Mouse (Mus musculus) gastrocnemius, postnatal 36 days (tissue): ENCODE results near the gene Bmpr1b. TPM values are rescaled to one million over a fixed set of nuclear protein-coding genes. Genes with fewer than 3 reads are reported as not detected.
"Not testable (repeated sequence)": the region's sequence is repeated elsewhere in the genome, so short reads cannot be mapped to it uniquely, and the experiment has no call there.

Source experiments
- DNase-seq, 2 experiments: peaks; one replicate each; pipeline ENCODE4 v3.0.0; 2022
- intact Hi-C: fragments of 180-260 bp; cut with DNase I; formaldehyde crosslinking; loops from one replicate; pipeline ENCODE4 v1.15.1; 2025
- long read RNA-seq, 2 experiments: library from polyadenylated mRNA; stranded (forward); transcript quantifications; one replicate each; pipeline ENCODE4 v2.0.0; 2021
- total RNA-seq, 2 experiments: library from RNA; stranded (reverse); gene quantifications; 2 replicates each; pipeline ENCODE4 v1.2.3; 2021

Bmpr1b gene
- 1 to 10 TPM; 1.8 to 4.0 TPM for total RNA-seq
- long read RNA-seq, experiment 1, partial matches to known transcripts: 0 of 1 reads
- long read RNA-seq, experiment 1, other reads (novel, unspliced or antisense): 1 of 1 reads
- long read RNA-seq, experiment 2, partial matches to known transcripts: 0 of 4 reads
- long read RNA-seq, experiment 2, other reads (novel, unspliced or antisense): 4 of 4 reads

DNA sequence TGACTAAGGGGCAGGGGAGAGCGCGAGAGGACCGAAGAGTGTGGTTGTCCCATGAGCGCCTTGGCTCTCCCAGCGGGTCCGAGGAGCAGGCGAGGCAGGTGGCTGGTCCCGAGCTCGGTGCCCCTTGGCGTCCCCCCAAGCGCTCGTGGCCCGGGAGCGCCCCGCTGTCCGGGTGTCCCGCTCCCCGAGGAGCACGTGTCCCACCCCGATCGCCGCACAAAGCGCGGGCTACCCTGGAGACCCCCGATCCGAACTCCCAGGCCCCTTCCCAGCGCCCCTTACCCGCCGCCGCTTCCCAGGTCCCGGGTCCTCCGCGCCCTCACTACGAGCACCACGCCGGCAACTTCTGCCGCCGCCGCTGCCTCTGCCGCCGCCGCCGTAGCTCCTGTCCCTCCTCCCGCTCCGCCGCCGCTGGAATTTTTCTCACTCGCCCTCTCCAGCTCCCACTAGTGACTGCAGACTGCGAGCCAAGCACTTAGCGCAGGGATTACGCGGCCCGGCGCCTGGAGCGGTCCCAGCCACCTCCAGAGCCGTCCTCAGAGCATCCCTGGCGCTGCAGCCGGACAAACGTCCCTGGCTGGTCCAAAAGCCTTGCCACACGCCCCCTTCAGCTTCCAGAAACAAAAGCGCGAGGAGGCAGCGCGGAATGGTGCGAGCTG, at the start of gene Bmpr1b:
Gene Bmpr1b (minus strand): TSS at position 563 of the 659 bp plus-strand sequence.
- intact Hi-C loops: loop anchor here (10.0 kb wide), 2 partner anchors 124 to 304 kb away; no protein-coding TSS in a partner anchor
- DNase-seq: peak; percentile 51 to 59

DNA sequence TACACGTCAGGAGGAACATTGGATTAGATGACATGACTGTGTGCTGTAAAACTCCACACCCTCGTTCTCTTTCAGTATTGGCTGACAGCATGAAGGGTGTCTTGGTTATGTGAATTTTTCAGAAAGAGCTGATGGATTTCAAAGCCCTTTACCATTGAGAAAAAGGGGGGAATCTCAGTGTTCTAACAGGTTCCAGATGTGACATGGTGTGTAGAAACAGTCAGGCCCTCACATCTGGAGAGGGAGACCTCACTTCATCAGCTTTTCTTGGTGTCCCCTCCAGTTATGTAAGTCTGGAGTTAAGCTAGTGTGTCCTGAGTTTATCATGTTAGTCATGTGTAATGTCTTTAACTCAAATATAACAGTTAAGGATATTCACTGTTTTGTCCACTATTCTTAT, 43.6 kb upstream of the Bmpr1b start:
- no peak for DNase-seq
- intact Hi-C loops: no loop called here

DNA sequence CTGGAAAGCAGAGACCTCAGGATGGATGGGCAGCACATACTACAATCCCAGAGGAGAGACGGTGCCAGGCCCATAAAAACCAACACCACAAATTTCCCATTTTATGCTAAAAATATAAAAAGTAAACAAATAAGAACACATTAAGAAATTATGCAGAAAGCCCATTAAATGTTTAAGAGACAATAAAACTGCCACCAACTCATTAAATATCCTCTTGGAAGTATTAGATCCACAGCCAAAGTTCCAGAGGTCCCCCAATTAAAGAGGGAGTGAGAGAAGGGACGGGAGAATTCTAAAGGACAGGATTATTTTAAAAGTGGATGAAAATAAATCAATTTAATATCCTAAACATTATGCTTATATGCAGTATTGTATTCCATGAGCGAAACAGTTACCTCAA, 43.0 kb upstream of the Bmpr1b start:
- DNase-seq: no peak
- intact Hi-C loops: no loop called here

DNA sequence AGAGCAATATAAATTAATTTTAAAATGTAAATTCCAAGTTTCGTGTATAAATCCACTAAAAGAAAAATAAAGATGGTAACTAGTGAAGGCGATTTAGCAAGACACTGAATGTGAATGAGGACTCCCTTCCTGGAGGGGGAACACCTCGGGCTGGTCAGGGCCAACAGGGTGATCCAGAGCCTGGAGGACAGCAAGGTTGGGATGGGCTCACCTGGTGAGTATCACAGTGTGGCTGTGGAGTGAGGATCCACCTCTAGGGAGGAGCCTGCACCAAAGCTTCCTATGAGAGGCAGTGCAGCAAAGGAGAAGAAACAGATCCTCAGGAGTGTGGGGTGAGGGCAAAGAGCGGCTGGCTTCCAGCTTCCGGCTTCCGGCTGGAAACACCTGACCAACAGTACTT, 40.8 kb upstream of the Bmpr1b start:
- DNase-seq: no peak
- intact Hi-C loops: no loop called here

DNA sequence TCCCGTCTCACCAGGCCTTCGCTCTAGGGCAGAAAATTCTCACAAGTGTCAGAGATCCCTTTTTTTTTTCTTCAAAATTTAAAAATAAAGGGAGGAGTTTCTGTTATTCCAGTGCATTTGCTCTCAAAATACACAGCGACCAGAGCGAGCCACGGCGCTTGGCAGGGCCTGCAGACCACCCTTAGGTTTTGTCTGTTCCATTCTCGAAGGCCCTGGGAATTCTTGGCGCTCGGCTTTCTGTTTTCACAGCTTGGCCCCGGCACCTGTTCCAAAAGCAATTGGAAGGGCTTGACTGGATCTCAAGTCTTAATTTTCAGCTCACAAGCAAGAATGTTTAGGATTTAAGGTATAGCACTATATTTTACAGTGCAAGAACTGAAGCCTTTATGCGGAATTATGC, 39.8 kb upstream of the Bmpr1b start:
- intact Hi-C loops: no loop called here
- no peak for DNase-seq

DNA sequence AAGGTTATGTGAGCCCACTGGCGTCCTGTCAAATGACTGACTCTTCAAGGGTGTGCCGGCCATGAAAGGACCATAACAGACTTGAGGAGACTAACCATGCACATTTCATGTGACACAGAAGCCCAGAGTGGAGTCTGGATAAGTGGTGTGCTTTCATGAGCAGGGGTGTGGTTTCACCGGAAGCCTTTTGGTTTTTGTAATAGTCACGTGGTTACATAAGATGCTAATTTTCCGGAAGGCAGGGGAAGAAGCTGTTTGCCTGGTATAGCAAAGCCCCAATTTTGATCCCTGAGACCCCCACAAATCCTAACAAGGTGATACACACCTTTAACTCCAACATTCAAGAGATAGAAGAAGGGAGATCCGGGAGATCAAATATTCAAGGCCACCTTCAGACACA, 38.3 kb upstream of the Bmpr1b start:
- no peak for DNase-seq
- intact Hi-C loops: no loop called here

DNA sequence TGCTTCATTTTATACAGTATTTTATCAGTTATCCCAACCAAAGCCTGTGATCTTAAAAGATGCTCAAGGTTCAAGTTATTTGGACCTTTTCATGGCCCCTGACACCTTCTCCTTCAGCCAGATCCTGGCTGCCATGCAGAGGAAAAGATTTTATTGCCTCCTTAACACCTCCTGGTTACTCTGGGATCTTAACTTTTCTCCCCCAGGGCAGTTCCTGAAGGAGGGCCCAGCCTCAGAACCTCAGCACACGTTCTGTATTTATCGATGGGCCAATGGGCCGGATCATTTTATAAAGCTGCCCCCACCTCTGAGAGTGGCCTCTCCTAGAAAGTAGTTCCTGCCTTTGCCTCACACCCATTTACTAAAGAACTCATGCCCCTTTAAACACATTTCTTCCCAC, 37.1 kb upstream of the Bmpr1b start:
- intact Hi-C loops: no loop called here
- no peak for DNase-seq

DNA sequence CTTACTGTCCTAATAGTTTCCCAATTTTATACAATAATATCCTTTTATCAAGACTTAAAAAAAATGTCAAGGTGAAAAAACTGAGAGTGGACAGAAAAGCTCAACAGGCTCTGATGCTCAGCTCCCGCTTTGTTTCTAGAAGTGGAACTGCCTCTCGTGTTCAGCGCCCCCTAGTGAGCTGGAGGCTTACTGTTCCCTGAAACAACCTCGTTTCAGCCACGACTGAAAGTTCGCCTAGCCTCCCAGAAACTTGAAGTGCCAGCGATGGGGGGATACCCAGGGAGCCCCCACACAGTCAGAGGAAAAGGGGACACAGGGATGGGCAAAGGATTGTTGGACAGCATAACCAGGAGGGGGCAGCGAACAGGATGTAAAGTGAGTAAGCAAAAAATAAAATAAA, 26.9 kb upstream of the Bmpr1b start:
- intact Hi-C loops: no loop called here

DNA sequence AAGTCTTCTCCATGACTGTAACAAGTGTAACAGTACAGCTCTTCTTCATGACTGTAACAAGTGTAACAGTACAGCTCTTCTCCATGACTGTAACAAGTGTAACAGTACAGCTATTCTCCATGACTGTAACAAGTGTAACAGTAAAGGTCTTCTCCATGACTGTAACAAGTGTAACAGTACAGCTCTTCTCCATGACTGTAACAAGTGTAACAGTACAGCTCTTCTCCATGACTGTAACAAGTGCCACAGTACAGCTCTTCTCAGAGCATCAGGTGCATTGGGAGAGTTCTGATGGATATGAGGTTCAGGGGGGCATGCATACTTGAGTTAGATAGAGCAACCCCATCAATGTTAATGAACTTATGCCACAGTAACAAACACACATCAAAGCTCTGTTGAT, 22.4 kb upstream of the Bmpr1b start:
- DNase-seq, intact Hi-C loops: not testable (repeated sequence)

More for the DNA sequence above, 26.9 kb upstream of the Bmpr1b start:
- DNase-seq: no peak

DNA sequence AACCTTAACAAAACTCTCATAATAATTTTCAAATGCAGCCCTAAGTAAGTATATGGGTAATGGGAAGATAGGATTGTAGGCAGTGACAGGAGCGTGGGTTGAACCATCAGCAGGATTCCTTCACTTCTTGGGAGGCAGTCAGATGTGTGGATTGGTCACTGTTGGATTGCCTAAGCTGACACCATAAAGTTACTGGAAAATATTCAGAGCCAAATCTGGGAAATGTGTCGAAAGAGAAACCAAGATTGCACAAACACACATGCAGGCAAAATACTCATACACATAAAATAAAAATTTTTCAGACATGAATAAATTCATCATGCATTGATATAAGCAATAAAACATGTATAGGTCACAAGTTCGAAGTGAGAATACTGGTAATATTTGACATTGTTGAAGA, 17.3 kb upstream of the Bmpr1b start:
- intact Hi-C loops: no loop called here
- no peak for DNase-seq

DNA sequence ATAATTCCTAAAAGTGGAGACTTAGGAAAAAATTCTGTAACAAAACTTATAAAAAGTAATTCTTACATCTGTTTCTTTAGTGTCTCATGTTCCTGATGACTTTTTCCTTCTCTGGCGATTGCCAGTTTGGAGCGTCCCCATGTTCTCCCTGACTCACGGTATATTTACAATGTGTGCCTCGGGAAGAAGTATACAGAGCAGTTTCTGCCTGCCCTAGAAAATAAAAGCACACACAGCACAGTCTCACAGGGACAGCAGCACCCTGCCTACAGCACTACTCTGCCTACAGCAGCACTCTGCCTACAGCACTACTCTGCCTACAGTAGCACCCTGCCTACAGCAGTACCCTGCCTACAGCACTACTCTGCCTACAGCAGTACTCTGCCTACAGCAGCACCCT, 4.8 kb upstream of the Bmpr1b start:
- intact Hi-C loops: no loop called here
- no peak for DNase-seq

DNA sequence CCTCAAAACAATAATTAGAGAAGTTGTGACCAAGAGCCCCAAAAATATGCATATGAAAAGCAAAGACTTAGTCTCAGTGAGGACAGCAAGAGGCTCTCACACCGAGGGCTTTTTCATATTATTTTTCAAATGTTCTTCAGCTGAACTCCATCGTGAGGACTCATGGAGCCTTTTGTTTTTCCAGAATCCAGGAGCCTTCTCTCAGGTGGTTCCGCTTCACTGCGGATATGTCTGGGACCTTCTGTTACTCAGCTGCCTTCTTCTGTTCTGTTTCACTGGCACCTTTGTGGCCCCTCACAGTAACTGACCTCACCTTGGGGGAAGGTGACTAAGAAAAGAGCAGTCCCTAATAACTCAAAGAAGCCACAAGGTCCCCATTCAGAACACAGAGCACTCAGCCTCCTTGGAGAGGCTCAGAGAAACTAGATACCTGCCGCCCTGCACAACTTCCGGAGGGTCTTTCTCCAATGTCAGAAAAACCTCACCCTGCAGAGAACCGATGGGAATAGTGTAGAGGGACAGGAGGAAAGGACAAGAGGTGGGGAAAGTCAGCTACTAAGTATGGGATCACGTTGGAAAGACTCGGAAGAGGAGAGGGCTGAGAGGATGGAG, 868 bp downstream of the Bmpr1b start:
- no peak for DNase-seq
- intact Hi-C loops: loop anchor here (10.0 kb wide), 2 partner anchors 124 to 304 kb away; no protein-coding TSS in a partner anchor

DNA sequence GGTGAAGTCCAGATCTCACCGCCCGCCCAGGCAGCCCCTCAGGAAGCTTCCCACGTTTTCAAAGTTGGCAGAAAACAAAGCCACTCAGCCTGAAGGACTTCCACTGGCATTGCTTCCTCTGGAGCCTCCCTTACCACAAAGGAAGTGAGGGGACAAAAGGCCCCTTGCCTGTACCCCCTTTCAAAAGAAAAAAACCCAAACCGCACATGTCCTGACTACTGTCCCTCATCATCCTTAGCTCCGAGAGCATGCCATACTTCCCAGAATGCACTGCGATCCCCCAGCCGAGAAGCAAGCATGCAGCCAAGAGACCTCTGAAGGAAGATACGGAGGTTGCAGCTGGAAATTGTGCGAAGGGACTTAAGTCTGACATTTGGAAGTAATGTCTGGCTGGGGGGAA, 4.2 kb downstream of the Bmpr1b start:
- intact Hi-C loops: loop anchor here (10.0 kb wide), 2 partner anchors 120 to 300 kb away; no protein-coding TSS in a partner anchor

DNA sequence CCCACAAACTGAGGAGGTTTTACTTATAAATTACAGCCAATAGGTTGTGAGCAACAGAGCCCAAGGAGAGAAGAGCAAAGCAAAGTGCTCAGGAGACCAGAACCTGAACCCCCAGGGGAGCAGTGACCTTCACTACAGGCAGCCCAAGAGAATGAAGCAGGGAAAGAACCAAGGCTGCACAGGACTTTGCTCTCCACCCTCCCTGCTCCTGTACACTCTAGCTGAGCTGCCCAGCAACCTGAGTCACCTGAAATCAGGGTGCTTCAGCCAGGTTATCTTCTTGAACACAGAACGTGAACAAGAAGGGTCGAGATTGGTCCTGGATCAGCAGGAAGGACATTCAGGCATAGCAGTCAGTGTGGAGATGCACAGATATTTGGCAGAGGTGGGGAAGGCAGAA, 5.3 kb downstream of the Bmpr1b start:
- no peak for DNase-seq
- intact Hi-C loops: loop anchor here (10.0 kb wide), 2 partner anchors 119 to 299 kb away; no protein-coding TSS in a partner anchor

More for the DNA sequence above, 4.2 kb downstream of the Bmpr1b start:
- DNase-seq: no peak

DNA sequence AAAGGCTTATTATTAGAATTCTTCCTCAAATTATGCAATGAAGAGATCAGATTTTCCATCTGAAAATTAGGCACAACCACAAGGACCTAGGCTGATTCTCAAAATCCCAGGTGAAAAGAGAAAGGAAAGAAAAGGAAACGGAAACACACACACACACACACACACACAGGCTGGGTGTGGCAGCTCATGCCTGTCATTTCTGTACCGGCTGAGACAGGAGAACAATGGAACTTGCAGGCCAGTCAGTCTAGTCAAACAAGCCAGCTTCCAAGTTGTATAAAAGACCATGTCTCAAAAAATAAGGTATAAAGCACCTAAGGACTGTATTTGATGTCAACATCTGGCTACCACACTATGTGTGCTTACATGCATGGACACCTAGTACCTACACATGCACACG, 7.8 kb downstream of the Bmpr1b start:
- intact Hi-C loops: loop anchor here (10.0 kb wide), 2 partner anchors 117 to 297 kb away; no protein-coding TSS in a partner anchor
- DNase-seq: no peak

DNA sequence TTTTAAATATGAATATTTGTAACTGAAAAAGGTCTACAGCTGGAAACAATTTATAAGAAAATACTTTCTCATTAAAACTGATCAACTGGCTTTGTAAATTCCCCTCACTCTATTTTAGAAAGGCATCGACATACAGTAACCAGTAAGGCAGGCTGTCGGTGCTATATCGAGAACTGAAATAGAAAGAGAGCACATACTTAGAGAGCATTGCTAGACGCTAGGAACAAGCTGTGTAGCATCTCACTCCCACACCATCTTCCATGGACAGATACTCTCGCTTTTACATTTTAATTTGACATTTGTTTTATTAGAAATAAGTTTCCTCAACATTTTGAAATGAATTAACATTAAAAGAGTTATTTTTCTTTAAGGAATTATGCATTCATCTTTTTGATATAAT, 17.2 kb downstream of the Bmpr1b start:
- intact Hi-C loops: no loop called here
- no peak for DNase-seq

DNA sequence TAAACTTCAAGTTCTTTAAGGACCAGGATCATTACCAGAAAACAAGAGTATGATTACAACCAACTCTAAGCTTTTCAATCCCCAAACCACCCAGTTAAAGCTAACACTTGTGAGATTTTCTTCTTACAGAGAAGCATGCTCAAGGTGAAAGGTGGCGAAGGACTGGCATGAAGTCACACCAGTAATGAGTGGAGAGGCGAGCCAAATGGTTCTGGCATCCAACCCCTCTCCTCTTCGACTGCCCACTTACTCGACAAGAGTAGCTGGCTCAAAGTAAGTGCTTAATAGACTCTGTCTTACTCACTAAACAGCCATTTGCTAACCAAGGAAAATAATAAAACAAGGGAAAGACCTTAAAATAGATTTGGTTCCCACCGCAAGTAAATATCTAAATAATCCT, 30.4 kb downstream of the Bmpr1b start:
- intact Hi-C loops: no loop called here
- no peak for DNase-seq

DNA sequence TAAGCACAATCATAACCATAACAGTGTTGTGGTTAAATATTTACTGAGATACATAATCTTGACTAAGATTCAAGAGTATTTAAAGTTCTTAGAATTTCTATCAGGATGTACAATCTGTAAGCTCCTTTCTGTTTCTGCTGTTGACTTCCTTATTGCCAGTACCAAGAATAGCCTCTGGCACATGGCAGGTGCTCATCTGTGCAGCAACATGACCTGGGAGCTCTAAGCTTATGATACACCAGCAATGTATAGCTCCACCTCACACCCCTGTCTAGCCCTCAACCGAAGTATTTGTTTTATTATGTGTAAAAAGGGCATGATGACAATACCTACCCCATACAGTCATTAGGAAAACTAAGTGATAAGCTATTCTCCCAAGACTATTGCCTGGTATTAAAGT, 42.8 kb downstream of the Bmpr1b start:
- DNase-seq: no peak

DNA sequence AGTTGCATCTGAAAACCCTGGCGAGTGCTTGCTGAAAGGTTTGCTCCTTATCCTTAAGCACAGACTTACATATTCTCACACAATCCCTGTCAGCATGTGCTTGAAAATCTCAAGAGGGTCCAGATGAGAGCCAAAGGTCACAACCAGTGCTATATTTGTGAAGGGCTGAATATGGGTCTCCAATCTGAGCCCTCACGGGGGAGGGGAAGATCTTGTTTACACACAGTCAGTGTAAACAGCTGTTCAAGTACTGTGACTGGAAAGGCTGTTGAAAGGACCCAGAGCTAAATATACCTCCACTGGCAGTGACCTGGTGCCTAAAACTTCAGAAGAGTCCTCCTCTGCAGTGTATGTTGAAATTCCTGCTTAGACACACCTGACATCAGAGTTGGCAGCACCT, 43.7 kb downstream of the Bmpr1b start:
- DNase-seq: no peak
- intact Hi-C loops: no loop called here

More for the DNA sequence above, 42.8 kb downstream of the Bmpr1b start:
- intact Hi-C loops: no loop called here

DNA sequence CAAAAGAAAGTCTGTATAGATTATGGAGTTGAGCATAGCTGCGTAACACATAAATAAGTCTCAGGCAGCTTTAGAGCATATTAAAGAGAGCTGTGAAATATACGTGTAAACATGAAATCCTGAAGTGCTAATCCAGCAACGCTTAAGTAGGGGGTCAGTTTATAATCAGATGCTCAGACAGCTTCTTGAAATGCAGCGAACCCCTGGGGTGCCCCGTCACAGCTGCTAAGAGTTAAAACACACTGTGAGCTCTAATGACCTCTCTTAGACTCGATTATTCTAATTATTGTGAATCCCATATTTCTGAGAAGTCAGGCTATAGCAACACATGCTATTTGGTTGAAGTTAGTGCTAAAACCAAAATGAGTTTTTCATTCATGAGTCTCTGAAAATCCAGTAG, 45.0 kb downstream of the Bmpr1b start:
- intact Hi-C loops: no loop called here
- DNase-seq: no peak

DNA sequence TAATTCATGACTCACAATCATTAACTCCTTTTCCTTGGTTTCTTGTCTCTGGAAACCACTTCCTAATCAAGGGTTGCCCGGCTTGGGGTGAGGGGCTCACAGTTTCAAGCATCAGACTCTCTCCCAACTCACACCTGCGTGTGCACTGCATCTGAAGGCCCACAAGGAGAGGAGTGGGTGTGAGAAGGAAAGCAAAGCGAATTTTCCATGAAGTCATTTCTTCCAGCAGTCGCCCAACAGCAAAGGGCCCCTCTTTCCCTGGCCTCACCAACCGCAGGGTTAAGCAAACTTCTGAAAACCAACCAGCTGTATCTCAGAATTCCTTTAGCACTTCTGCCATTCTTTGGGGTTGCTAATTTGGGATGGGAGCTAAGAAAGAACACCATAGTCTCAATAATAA, 46.8 kb downstream of the Bmpr1b start:
- DNase-seq: no peak
- intact Hi-C loops: no loop called here

DNA sequence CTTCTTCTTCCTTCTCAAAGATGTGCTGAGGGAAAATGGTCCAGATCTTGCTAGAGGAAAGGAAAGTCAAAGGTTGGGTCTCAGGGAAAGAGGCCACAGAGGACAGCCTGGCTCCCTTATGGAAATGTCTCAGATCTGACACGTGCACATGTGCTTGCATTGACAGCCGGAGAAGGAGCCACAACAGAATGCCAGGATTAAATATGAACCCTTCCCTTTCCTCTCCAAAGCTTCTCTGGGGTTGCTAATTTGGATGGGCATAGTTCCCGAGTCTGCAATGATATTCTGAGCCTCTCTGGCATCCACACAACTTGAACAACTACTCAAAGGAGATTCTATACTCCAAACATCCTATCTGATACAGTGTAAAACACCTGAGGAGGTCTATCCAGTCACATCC, 48.4 kb downstream of the Bmpr1b start:
- intact Hi-C loops: no loop called here
- DNase-seq: no peak
